Mouse (Mus musculus) spleen, adult 2 months (tissue): Measurements from ENCODE around the gene Kif5a.

ENCODE experiments used
- CTCF ChIP-seq: fragments of 200-500 bp; IDR thresholded peaks from 2 replicates; pipeline ENCODE4 v1.5.1; 2011; ENCODE audit warnings: mild to moderate bottlenecking, inconsistent platforms; ENCODE audit not compliant: insufficient read depth, insufficient read length, insufficient replicate concordance; ENCODE audit errors: extremely low read depth
- POLR2A ChIP-seq: fragments of 200-500 bp; IDR thresholded peaks from 2 replicates; pipeline ENCODE4 v1.6.1; 2011; ENCODE audit warnings: low read depth, low read length, inconsistent platforms

DNA sequence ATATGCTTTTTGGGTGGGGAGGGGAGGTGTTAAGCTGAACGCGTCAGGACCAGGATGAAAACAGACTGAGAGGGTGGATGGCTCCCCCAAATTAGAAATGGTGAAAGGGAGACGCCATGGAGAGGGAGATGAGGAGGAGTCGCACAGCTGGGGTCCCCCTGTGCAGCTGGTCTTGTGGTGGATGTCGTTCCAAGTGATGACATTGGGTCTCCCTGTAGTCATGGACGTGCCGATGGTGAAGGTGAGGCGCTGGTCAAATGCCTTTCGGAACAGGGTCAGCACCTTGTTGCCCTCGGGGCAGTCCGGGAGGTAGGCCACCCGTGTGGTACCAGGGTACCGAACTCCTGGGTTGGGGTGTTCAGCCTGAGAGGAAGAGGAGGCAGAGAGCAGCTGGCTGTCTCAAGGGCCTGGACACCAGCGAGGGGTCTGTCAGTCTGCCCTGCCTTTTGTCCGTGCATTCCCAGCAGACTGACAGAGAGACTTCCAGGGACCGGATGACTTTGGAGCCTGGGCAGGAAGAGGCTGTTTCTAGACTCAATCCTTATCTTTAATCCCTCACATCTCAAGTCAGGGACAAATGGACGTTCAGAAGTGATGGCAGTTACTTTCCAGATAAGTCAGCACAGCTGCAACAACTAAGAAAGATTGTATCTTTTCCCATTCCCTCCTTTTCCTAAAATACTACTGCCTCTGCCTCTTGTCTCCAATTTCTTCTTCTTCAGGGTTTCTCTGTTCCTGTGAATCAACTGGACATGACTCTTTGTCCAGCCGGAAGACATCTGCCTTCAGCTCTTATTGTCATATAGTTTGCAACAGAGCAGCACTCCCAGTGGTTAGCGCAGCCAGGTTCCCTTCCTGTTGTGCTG, 71.7 kb downstream of the Kif5a start:
- no peak for TF ChIP-seq POLR2A
- no peak for TF ChIP-seq CTCF
